Mouse (Mus musculus) retina, embryonic 14.5 days (tissue): ENCODE results near the gene 1600012H06Rik.
"Not testable (repeated sequence)": the region's sequence is repeated elsewhere in the genome, so short reads cannot be mapped to it uniquely, and the experiment has no call there.

ENCODE experiments used
- DNase-seq: peaks from one replicate; pipeline ENCODE4 v3.0.0-alpha.2; 2015; ENCODE audit warnings: low spot score

Gene 1600012H06Rik

GRCm38 (mm10) chr17:14943009-14943728, at the start of gene 1600012H06Rik, which contains the start of gene Wdr27:
Gene 1600012H06Rik (plus strand): TSS chr17:14943184.
Gene Wdr27 (minus strand): TSS chr17:14943158.
- peak; percentile 99 for DNase-seq

- DNase-seq: not testable (repeated sequence)
Measured at GRCm38 (mm10) chr17:14895058-14895457, 47.9 kb upstream of the 1600012H06Rik start.

- no peak for DNase-seq
Measured at GRCm38 (mm10) chr17:14898972-14899371, 44.0 kb upstream of the 1600012H06Rik start.

GRCm38 (mm10) chr17:14903212-14903611, 39.8 kb upstream of the 1600012H06Rik start:
- DNase-seq: no peak

- DNase-seq: no peak
Measured at GRCm38 (mm10) chr17:14904206-14904605, 38.8 kb upstream of the 1600012H06Rik start.

- peak; percentile 88 for DNase-seq
Measured at GRCm38 (mm10) chr17:14904637-14905265, 38.2 kb upstream of the 1600012H06Rik start.

- no peak for DNase-seq
Measured at GRCm38 (mm10) chr17:14906611-14907010, 36.4 kb upstream of the 1600012H06Rik start.

GRCm38 (mm10) chr17:14907136-14907535, 35.8 kb upstream of the 1600012H06Rik start:
- DNase-seq: no peak

- no peak for DNase-seq
Measured at GRCm38 (mm10) chr17:14909331-14909730, 33.7 kb upstream of the 1600012H06Rik start.

- no peak for DNase-seq
Measured at GRCm38 (mm10) chr17:14910771-14911170, 32.2 kb upstream of the 1600012H06Rik start.

- DNase-seq: peak; percentile 28
Measured at GRCm38 (mm10) chr17:14912420-14912819, 30.6 kb upstream of the 1600012H06Rik start.

GRCm38 (mm10) chr17:14912981-14913380, 30.0 kb upstream of the 1600012H06Rik start:
- DNase-seq: no peak

GRCm38 (mm10) chr17:14914401-14914800, 28.6 kb upstream of the 1600012H06Rik start:
- no peak for DNase-seq

- no peak for DNase-seq
Measured at GRCm38 (mm10) chr17:14917866-14918265, 25.1 kb upstream of the 1600012H06Rik start.

GRCm38 (mm10) chr17:14921582-14921981, 21.4 kb upstream of the 1600012H06Rik start:
- DNase-seq: no peak

- DNase-seq: no peak
Measured at GRCm38 (mm10) chr17:14927644-14928218, 15.3 kb upstream of the 1600012H06Rik start.

GRCm38 (mm10) chr17:14928631-14929030, 14.4 kb upstream of the 1600012H06Rik start:
- no peak for DNase-seq

- no peak for DNase-seq
Measured at GRCm38 (mm10) chr17:14930697-14931096, 12.3 kb upstream of the 1600012H06Rik start.

- DNase-seq: no peak
Measured at GRCm38 (mm10) chr17:14931469-14931868, 11.5 kb upstream of the 1600012H06Rik start.

- not testable (repeated sequence) for DNase-seq
Measured at GRCm38 (mm10) chr17:14935280-14935679, 7.7 kb upstream of the 1600012H06Rik start.

- DNase-seq: no peak
Measured at GRCm38 (mm10) chr17:14935841-14936605, 7.0 kb upstream of the 1600012H06Rik start.

GRCm38 (mm10) chr17:14942181-14942580, 803 bp upstream of the 1600012H06Rik start:
- not testable (repeated sequence) for DNase-seq
